Mouse (Mus musculus) limb, embryonic 12.5 days (tissue): ENCODE results near the gene Gm9844. TPM values are rescaled to one million over a fixed set of nuclear protein-coding genes. Genes with fewer than 3 reads are reported as not detected.
"Not testable (repeated sequence)": the region's sequence is repeated elsewhere in the genome, so short reads cannot be mapped to it uniquely, and the experiment has no call there.

Experiments used
- ATAC-seq: fragments of 200-750 bp; cut with Nextera tagmentation; 2 replicates; pipeline ENCODE4 v1.8.0; 2017; ENCODE audit warnings: low read depth, moderate TSS enrichment; ENCODE audit not compliant: insufficient number of reproducible peaks, insufficient read depth, low FRiP score, low TSS enrichment
- H3K27ac ChIP-seq: fragments of 300-500 bp; sonication (generic); 2 replicates; pipeline ENCODE4 v1.5.1; 2016; ENCODE audit warnings: mild to moderate bottlenecking, moderate library complexity
- H3K27me3 ChIP-seq: fragments of 300-500 bp; sonication (generic); 2 replicates; pipeline ENCODE4 v1.6.1; 2016; ENCODE audit warnings: mild to moderate bottlenecking, moderate library complexity
- H3K36me3 ChIP-seq: fragments of 300-500 bp; sonication (generic); 2 replicates; pipeline ENCODE4 v1.6.1; 2016; ENCODE audit warnings: mild to moderate bottlenecking, moderate library complexity
- H3K4me1 ChIP-seq: fragments of 300-500 bp; sonication (generic); replicated peaks from 2 replicates; pipeline ENCODE4 v1.6.1; 2016
- H3K4me2 ChIP-seq: fragments of 300-500 bp; sonication (generic); 2 replicates; pipeline ENCODE4 v1.6.1; 2016; ENCODE audit warnings: mild to moderate bottlenecking, moderate library complexity
- H3K4me3 ChIP-seq: fragments of 300-500 bp; sonication (generic); replicated peaks from 2 replicates; pipeline ENCODE4 v1.5.1; 2016; ENCODE audit warnings: mild to moderate bottlenecking
- H3K9ac ChIP-seq: fragments of 300-500 bp; sonication (generic); replicated peaks from 2 replicates; pipeline ENCODE4 v1.6.1; 2016; ENCODE audit warnings: mild to moderate bottlenecking, moderate library complexity
- H3K9me3 ChIP-seq: fragments of 300-500 bp; sonication (generic); 2 replicates; pipeline ENCODE4 v1.6.1; 2016; ENCODE audit warnings: mild to moderate bottlenecking, moderate library complexity
- WGBS: fragments of 180-500 bp; shearing (Covaris S2); methylation state at CpG from one replicate; pipeline ENCODE4 v1.1.7; 2016; 5-methylcytosine and 5-hydroxymethylcytosine counted together
- polyA plus RNA-seq: library from polyadenylated mRNA; unstranded; fragments of >200 nt; fragmentation: Nextera tagmentation; extraction: Ambion mirVana; gene quantifications from 2 replicates; pipeline ENCODE4 v1.2.1, GENCODE M21; 2016

The Gm9844 gene
- 14.2 and 22.2 TPM in 2 replicates for polyA plus RNA-seq

- no peaks in the 10 kb centered on the region for H3K4me1 ChIP-seq
- no peak within 1 kb of the TSS for H3K4me2 ChIP-seq
- no peaks in the 10 kb centered on the region for H3K36me3 ChIP-seq
- no peak for ATAC-seq
- 0 out of 2 replicates have a peak, but pooled peaks cover 5% of the 10 kb centered on the region for H3K27me3 ChIP-seq
- H3K9me3 ChIP-seq, result no peaks in the 10 kb centered on the region
- no peak within 1 kb of the TSS for H3K27ac ChIP-seq
- H3K9ac ChIP-seq, result no peak within 1 kb of the TSS
- no peak within 1 kb of the TSS for H3K4me3 ChIP-seq
- 88% methylated on average over 7 of the region's 7 CpGs for WGBS
These were observed at the start of gene Gm9844 for GRCm38 (mm10) chr7:24861913-24862312. Gene Gm9844, plus strand, starts transcription at chr7:24862213.

GRCm38 (mm10) chr7:24817502-24817901 is 44.5 kb upstream of the Gm9844 start:
- H3K4me2 ChIP-seq, result no peak overlapping the region
- H3K4me3 ChIP-seq, result no peak overlapping the region
- WGBS, result under 1% methylated on average over 3 of the region's 3 CpGs
- no peaks in the 10 kb centered on the region for H3K27me3 ChIP-seq
- H3K9me3 ChIP-seq, result no peaks in the 10 kb centered on the region
- H3K36me3 ChIP-seq, result no peaks in the 10 kb centered on the region
- H3K9ac ChIP-seq, result no peak overlapping the region
- H3K4me1 ChIP-seq, result no peaks in the 10 kb centered on the region
- 0 out of 2 replicates have a peak, but pooled peaks have one; percentile 63 for ATAC-seq
- no peak overlapping the region for H3K27ac ChIP-seq

- Histone ChIP-seq H3K27me3 (no peaks in the 10 kb centered on the region), H3K27ac (no peak overlapping the region), H3K9me3 (no peaks in the 10 kb centered on the region), H3K36me3 (no peaks in the 10 kb centered on the region), H3K4me1 (no peaks in the 10 kb centered on the region), H3K4me2 (no peak overlapping the region), H3K4me3 (no peak overlapping the region), H3K9ac (no peak overlapping the region)
- 75% methylated on average over 7 of the region's 7 CpGs for WGBS
- no peak for ATAC-seq
These were observed 37.6 kb upstream of the Gm9844 start for GRCm38 (mm10) chr7:24824452-24824851.

GRCm38 (mm10) chr7:24827181-24827580 is 34.8 kb upstream of the Gm9844 start:
- Histone ChIP-seq H3K36me3 (no peaks in the 10 kb centered on the region), H3K4me1 (no peaks in the 10 kb centered on the region), H3K27ac (no peak overlapping the region), H3K9ac (no peak overlapping the region), H3K27me3 (no peaks in the 10 kb centered on the region), H3K4me3 (no peak overlapping the region), H3K9me3 (no peaks in the 10 kb centered on the region), H3K4me2 (no peak overlapping the region)
- no peak for ATAC-seq
- WGBS, result 86% methylated on average over 4 of the region's 4 CpGs

- H3K4me2 ChIP-seq, H3K4me3 ChIP-seq, H3K4me1 ChIP-seq, ATAC-seq, H3K36me3 ChIP-seq, H3K9me3 ChIP-seq, H3K27ac ChIP-seq, H3K27me3 ChIP-seq, H3K9ac ChIP-seq: not testable (repeated sequence)
- 60% methylated on average over 13 of the region's 13 CpGs for WGBS
These were observed 23.1 kb upstream of the Gm9844 start for GRCm38 (mm10) chr7:24838732-24839409.

- H3K9ac ChIP-seq, result no peak overlapping the region
- no peaks in the 10 kb centered on the region for H3K36me3 ChIP-seq
- no peak overlapping the region for H3K4me3 ChIP-seq
- no peaks in the 10 kb centered on the region for H3K9me3 ChIP-seq
- H3K27ac ChIP-seq, result no peak overlapping the region
- ATAC-seq, result no peak
- H3K27me3 ChIP-seq, result no peaks in the 10 kb centered on the region
- H3K4me2 ChIP-seq, result no peak overlapping the region
- 0 out of 2 replicates have a peak, but pooled peaks cover 5% of the 10 kb centered on the region for H3K4me1 ChIP-seq
- WGBS, result 86% methylated on average over 8 of the region's 8 CpGs
These were observed 22.6 kb upstream of the Gm9844 start for GRCm38 (mm10) chr7:24839410-24839808.

GRCm38 (mm10) chr7:24840331-24840730 is 21.7 kb upstream of the Gm9844 start:
- ATAC-seq, result no peak
- Histone ChIP-seq H3K4me3 (no peak overlapping the region), H3K9ac (no peak overlapping the region), H3K4me2 (no peak overlapping the region), H3K27me3 (no peaks in the 10 kb centered on the region), H3K36me3 (no peaks in the 10 kb centered on the region), H3K9me3 (no peaks in the 10 kb centered on the region), H3K4me1 (0 out of 2 replicates have a peak, but pooled peaks cover 5% of the 10 kb centered on the region), H3K27ac (no peak overlapping the region)
- 56% methylated on average over 3 of the region's 3 CpGs for WGBS

GRCm38 (mm10) chr7:24841009-24841408 is 21.0 kb upstream of the Gm9844 start:
- Histone ChIP-seq H3K27me3 (no peaks in the 10 kb centered on the region), H3K9ac (no peak overlapping the region), H3K36me3 (no peaks in the 10 kb centered on the region), H3K4me1 (0 out of 2 replicates have a peak, but pooled peaks cover 5% of the 10 kb centered on the region), H3K4me2 (no peak overlapping the region), H3K27ac (no peak overlapping the region), H3K4me3 (no peak overlapping the region), H3K9me3 (no peaks in the 10 kb centered on the region)
- no peak for ATAC-seq
- WGBS, result 54% methylated on average over 4 of the region's 4 CpGs

- no peak overlapping the region for H3K4me2 ChIP-seq
- H3K27ac ChIP-seq, result no peak overlapping the region
- H3K4me3 ChIP-seq, result no peak overlapping the region
- no peak for ATAC-seq
- H3K36me3 ChIP-seq, result no peaks in the 10 kb centered on the region
- no peaks in the 10 kb centered on the region for H3K9me3 ChIP-seq
- H3K9ac ChIP-seq, result no peak overlapping the region
- H3K27me3 ChIP-seq, result no peaks in the 10 kb centered on the region
- WGBS, result 42% methylated on average over 5 of the region's 5 CpGs
- 0 out of 2 replicates have a peak, but pooled peaks cover 12% of the 10 kb centered on the region for H3K4me1 ChIP-seq
These were observed 17.9 kb upstream of the Gm9844 start for GRCm38 (mm10) chr7:24844144-24844543.

- Histone ChIP-seq H3K27ac (no peak overlapping the region), H3K4me1 (0 out of 2 replicates have a peak, but pooled peaks cover 12% of the 10 kb centered on the region), H3K36me3 (no peaks in the 10 kb centered on the region), H3K9ac (no peak overlapping the region), H3K4me2 (no peak overlapping the region), H3K27me3 (no peaks in the 10 kb centered on the region), H3K9me3 (no peaks in the 10 kb centered on the region), H3K4me3 (no peak overlapping the region)
- WGBS, result 86% methylated on average over 9 of the region's 9 CpGs
- no peak for ATAC-seq
These were observed 16.8 kb upstream of the Gm9844 start for GRCm38 (mm10) chr7:24845181-24845580.

- H3K9me3 ChIP-seq, result no peaks in the 10 kb centered on the region
- 0 out of 2 replicates have a peak, but pooled peaks cover 8% of the 10 kb centered on the region for H3K4me1 ChIP-seq
- no peaks in the 10 kb centered on the region for H3K27me3 ChIP-seq
- ATAC-seq, result no peak
- WGBS, result 4% methylated on average over 6 of the region's 6 CpGs
- no peak overlapping the region for H3K4me2 ChIP-seq
- no peak overlapping the region for H3K4me3 ChIP-seq
- no peaks in the 10 kb centered on the region for H3K36me3 ChIP-seq
- H3K9ac ChIP-seq, result no peak overlapping the region
- H3K27ac ChIP-seq, result no peak overlapping the region
These were observed 16.3 kb upstream of the Gm9844 start for GRCm38 (mm10) chr7:24845713-24846112.

GRCm38 (mm10) chr7:24846576-24846975 is 15.4 kb upstream of the Gm9844 start:
- not testable (repeated sequence) for H3K4me2 ChIP-seq, ATAC-seq
- 15% methylated on average over 2 of the region's 2 CpGs for WGBS

More at GRCm38 (mm10) chr7:24846576-24846975, 15.4 kb upstream of the Gm9844 start:
- not testable (repeated sequence) for H3K4me3 ChIP-seq, H3K9ac ChIP-seq, H3K9me3 ChIP-seq, H3K36me3 ChIP-seq, H3K4me1 ChIP-seq, H3K27me3 ChIP-seq, H3K27ac ChIP-seq
